In genomic region chr2:112210699-112211098, GRCm38 (mm10) we compare ENCODE assay signal across 22 mouse cellular contexts. TPM values are rescaled to one million over a fixed set of nuclear protein-coding genes. Genes with fewer than 3 reads are reported as not detected.
DNase-seq lines count a peak whose midpoint lies in the region; ATAC-seq and TF ChIP-seq lines count a peak whose summit lies in the region.
"Had no signal": no experiment of that assay in that cellular context is flagged by ENCODE, and none has a peak within 500 bp of the region (broad histone marks: within the 10 kb centered on the region; RNA-seq: fewer than 3 reads in every experiment).

No protein-coding gene starts in this region.

- no peak overlapping the region for H3K9ac ChIP-seq in forebrain, embryonic 13.5 days
- H3K9ac ChIP-seq in forebrain, postnatal 0 days: no peak overlapping the region
- H3K9ac ChIP-seq in hindbrain, embryonic 14.5 days: no peak overlapping the region
- no peak overlapping the region for H3K9ac ChIP-seq in midbrain, embryonic 15.5 days
- no peak overlapping the region for H3K9ac ChIP-seq in midbrain, embryonic 11.5 days (ENCODE audit: low read length)
- H3K9ac ChIP-seq: heart, embryonic 15.5 days had no signal

- 85% methylated on average over 2 of the region's 2 CpGs for WGBS in forebrain, embryonic 13.5 days
- WGBS in forebrain, postnatal 0 days: 63% methylated on average over 2 of the region's 2 CpGs
- 93% methylated on average over 2 of the region's 2 CpGs for WGBS in hindbrain, embryonic 14.5 days
- 90% methylated on average over 2 of the region's 2 CpGs for WGBS in hindbrain, embryonic 10.5 days
- 88% methylated on average over 2 of the region's 2 CpGs for WGBS in midbrain, embryonic 15.5 days
- WGBS in midbrain, embryonic 11.5 days: 86% methylated on average over 2 of the region's 2 CpGs

- H3K36me3 ChIP-seq in forebrain, embryonic 13.5 days (ENCODE audit: poor library complexity, severe bottlenecking): no peaks in the 10 kb centered on the region
- H3K36me3 ChIP-seq in forebrain, postnatal 0 days (ENCODE audit: insufficient read depth): no peaks in the 10 kb centered on the region
- H3K36me3 ChIP-seq in hindbrain, embryonic 14.5 days (replicated peaks; ENCODE audit: control insufficient read depth, insufficient read depth): no peaks in the 10 kb centered on the region
- no peaks in the 10 kb centered on the region for H3K36me3 ChIP-seq in hindbrain, embryonic 10.5 days
- no peaks in the 10 kb centered on the region for H3K36me3 ChIP-seq in midbrain, embryonic 15.5 days (replicated peaks)
- no peaks in the 10 kb centered on the region for H3K36me3 ChIP-seq in midbrain, embryonic 11.5 days (ENCODE audit: control insufficient read depth, insufficient read depth, low read length)
- H3K36me3 ChIP-seq: embryonic facial prominence, embryonic 10.5 days; heart, embryonic 15.5 days had no signal

- ATAC-seq in forebrain, embryonic 13.5 days: peak; percentile 61; the same call in 1 of the 2 replicates
- no peak for ATAC-seq in forebrain, postnatal 0 days
- ATAC-seq in hindbrain, embryonic 14.5 days (ENCODE audit: low FRiP score): no peak; the same call in 1 of the 2 replicates
- ATAC-seq in midbrain, embryonic 15.5 days (replicated peaks): peak; percentile 78; the same call in 1 of the 2 replicates
- ATAC-seq in midbrain, embryonic 11.5 days (ENCODE audit: low FRiP score): no peak

- no peaks in the 10 kb centered on the region for H3K27me3 ChIP-seq in forebrain, embryonic 13.5 days
- no peaks in the 10 kb centered on the region for H3K27me3 ChIP-seq in forebrain, postnatal 0 days (ENCODE audit: insufficient read depth, low read length)
- H3K27me3 ChIP-seq in hindbrain, embryonic 14.5 days (ENCODE audit: control insufficient read depth, insufficient read depth, low read length): no peaks in the 10 kb centered on the region
- H3K27me3 ChIP-seq in hindbrain, embryonic 10.5 days (ENCODE audit: insufficient read depth, poor library complexity, severe bottlenecking): no peaks in the 10 kb centered on the region
- no peaks in the 10 kb centered on the region for H3K27me3 ChIP-seq in midbrain, embryonic 15.5 days (replicated peaks)
- H3K27me3 ChIP-seq in midbrain, embryonic 11.5 days (ENCODE audit: control insufficient read depth, insufficient read depth, low read length): no peaks in the 10 kb centered on the region
- H3K27me3 ChIP-seq: heart, embryonic 15.5 days had no signal

- no peak overlapping the region for H3K4me2 ChIP-seq in forebrain, embryonic 13.5 days
- H3K4me2 ChIP-seq in forebrain, postnatal 0 days (ENCODE audit: low read depth): no peak overlapping the region
- no peak overlapping the region for H3K4me2 ChIP-seq in hindbrain, embryonic 14.5 days (replicated peaks)
- H3K4me2 ChIP-seq in midbrain, embryonic 15.5 days: no peak overlapping the region
- no peak overlapping the region for H3K4me2 ChIP-seq in midbrain, embryonic 11.5 days
- H3K4me2 ChIP-seq: heart, embryonic 11.5 days; heart, embryonic 15.5 days had no signal

- H3K9me3 ChIP-seq in forebrain, embryonic 13.5 days (replicated peaks): no peaks in the 10 kb centered on the region
- H3K9me3 ChIP-seq in forebrain, postnatal 0 days (ENCODE audit: low read length): no peaks in the 10 kb centered on the region
- H3K9me3 ChIP-seq in hindbrain, embryonic 14.5 days (ENCODE audit: control insufficient read depth, low read length): no peaks in the 10 kb centered on the region
- H3K9me3 ChIP-seq in hindbrain, embryonic 10.5 days: no peaks in the 10 kb centered on the region
- H3K9me3 ChIP-seq in midbrain, embryonic 15.5 days: no peaks in the 10 kb centered on the region
- no peaks in the 10 kb centered on the region for H3K9me3 ChIP-seq in midbrain, embryonic 11.5 days (ENCODE audit: control insufficient read depth, low read length)
- H3K9me3 ChIP-seq: embryonic facial prominence, embryonic 10.5 days; heart, embryonic 15.5 days had no signal

- no peak for TF ChIP-seq CTCF in forebrain, postnatal 0 days (IDR thresholded peaks at IDR 0.05; ENCODE audit: low read depth)

- DNase-seq in forebrain, postnatal 0 days: no peak
- DNase-seq in hindbrain, embryonic 14.5 days (ENCODE audit: low spot score): peak; percentile 20
- no peak for DNase-seq in hindbrain, embryonic 10.5 days (ENCODE audit: low spot score)
- DNase-seq in midbrain, embryonic 11.5 days (ENCODE audit: low spot score, missing footprints): no peak
- DNase-seq in spleen, adult 18-20 months: no peak
- DNase-seq: kidney, adult 11 months had no signal

- H3K4me3 ChIP-seq in forebrain, embryonic 13.5 days: no peak overlapping the region
- no peak overlapping the region for H3K4me3 ChIP-seq in forebrain, postnatal 0 days (ENCODE audit: low read depth, low read length)
- H3K4me3 ChIP-seq in hindbrain, embryonic 14.5 days (replicated peaks; ENCODE audit: low read length): no peak overlapping the region
- no peak overlapping the region for H3K4me3 ChIP-seq in hindbrain, embryonic 10.5 days
- H3K4me3 ChIP-seq in midbrain, embryonic 15.5 days: no peak overlapping the region
- no peak overlapping the region for H3K4me3 ChIP-seq in midbrain, embryonic 11.5 days (ENCODE audit: low read depth, low read length)
- H3K4me3 ChIP-seq: embryonic facial prominence, embryonic 10.5 days; heart, adult 2 months; heart, embryonic 15.5 days had no signal

- H3K27ac ChIP-seq in forebrain, embryonic 13.5 days: no peak overlapping the region
- H3K27ac ChIP-seq in forebrain, postnatal 0 days (ENCODE audit: low read depth, low read length): no peak overlapping the region
- no peak overlapping the region for H3K27ac ChIP-seq in hindbrain, embryonic 14.5 days
- H3K27ac ChIP-seq in hindbrain, embryonic 10.5 days: no peak overlapping the region
- no peak overlapping the region for H3K27ac ChIP-seq in midbrain, embryonic 15.5 days
- H3K27ac ChIP-seq in midbrain, embryonic 11.5 days (ENCODE audit: low read depth, low read length): no peak overlapping the region
- H3K27ac ChIP-seq: embryonic facial prominence, embryonic 10.5 days; heart, adult 2 months; heart, embryonic 15.5 days had no signal

- H3K4me1 ChIP-seq in forebrain, embryonic 13.5 days: 0 out of 2 replicates have a peak, but pooled peaks cover 8% of the 10 kb centered on the region
- no peaks in the 10 kb centered on the region for H3K4me1 ChIP-seq in forebrain, postnatal 0 days (ENCODE audit: insufficient read depth)
- H3K4me1 ChIP-seq in hindbrain, embryonic 14.5 days (replicated peaks; ENCODE audit: control insufficient read depth, insufficient read depth, low read length): no peaks in the 10 kb centered on the region
- no peaks in the 10 kb centered on the region for H3K4me1 ChIP-seq in hindbrain, embryonic 10.5 days (replicated peaks)
- H3K4me1 ChIP-seq in midbrain, embryonic 15.5 days: no peaks in the 10 kb centered on the region
- H3K4me1 ChIP-seq in midbrain, embryonic 11.5 days (ENCODE audit: control insufficient read depth, insufficient read depth, low read length): no peaks in the 10 kb centered on the region
- H3K4me1 ChIP-seq: embryonic facial prominence, embryonic 10.5 days; heart, embryonic 15.5 days had no signal

RNA-seq across cellular contexts. Expression of gene Lpcat4, which starts 28.6 kb away (rescaled TPM):
- 9.7 and 10.6 TPM in 2 replicates for polyA plus RNA-seq in forebrain, embryonic 13.5 days (2015; fragmentation: Nextera tagmentation; extraction: Ambion mirVana)
- 23.9 and 27.6 TPM in 2 replicates for total RNA-seq in forebrain, postnatal 0 days (2014; rRNA removed)
- polyA plus RNA-seq in forebrain, postnatal 0 days (2015; fragmentation: Nextera tagmentation; extraction: Ambion mirVana): 12.8 and 17.3 TPM in 2 replicates
- 22.0 and 23.1 TPM in 2 replicates for polyA plus RNA-seq in hindbrain, embryonic 14.5 days (2014; fragmentation: Nextera tagmentation; extraction: Ambion mirVana)
- polyA plus RNA-seq in hindbrain, embryonic 10.5 days (2016; fragmentation: Nextera tagmentation; extraction: Ambion mirVana): 13.3 and 14.8 TPM in 2 replicates
- polyA plus RNA-seq in midbrain, embryonic 15.5 days (2015; fragmentation: Nextera tagmentation; extraction: Ambion mirVana): 21.9 and 26.0 TPM in 2 replicates
- polyA plus RNA-seq in midbrain, embryonic 11.5 days (2014; fragmentation: Nextera tagmentation; extraction: Ambion mirVana): 8.9 and 9.3 TPM in 2 replicates

RNA-seq across cellular contexts. Expression of gene Nutm1, which starts 48.4 kb away (rescaled TPM):
- not detected in 2 replicates for polyA plus RNA-seq in forebrain, embryonic 13.5 days (2015; fragmentation: Nextera tagmentation; extraction: Ambion mirVana)
- total RNA-seq in forebrain, postnatal 0 days (2014; rRNA removed): not detected in 2 replicates
- 0.08 and 0.09 TPM in 2 replicates for polyA plus RNA-seq in forebrain, postnatal 0 days (2015; fragmentation: Nextera tagmentation; extraction: Ambion mirVana)
- polyA plus RNA-seq in hindbrain, embryonic 14.5 days (2014; fragmentation: Nextera tagmentation; extraction: Ambion mirVana): not detected in 2 replicates
- not detected in 2 replicates for polyA plus RNA-seq in hindbrain, embryonic 10.5 days (2016; fragmentation: Nextera tagmentation; extraction: Ambion mirVana)
- not detected in 2 replicates for polyA plus RNA-seq in midbrain, embryonic 15.5 days (2015; fragmentation: Nextera tagmentation; extraction: Ambion mirVana)
- not detected in 2 replicates for polyA plus RNA-seq in midbrain, embryonic 11.5 days (2014; fragmentation: Nextera tagmentation; extraction: Ambion mirVana)
- total RNA-seq: adrenal gland, postnatal 10 days; adrenal gland, postnatal 4 days; gastrocnemius, adult 18-20 months; gastrocnemius, postnatal 14 days; heart, adult 2 months; heart, postnatal 14 days; hematopoietic stem cell, adult 5-6 weeks had no signal
- polyA plus RNA-seq: embryonic facial prominence, embryonic 10.5 days; embryonic facial prominence, embryonic 14.5 days; heart, adult 2 months; heart, embryonic 15.5 days; intestine, embryonic 14.5 days had no signal

RNA-seq across cellular contexts. Expression of gene Nop10, which starts 51.0 kb away (rescaled TPM):
- polyA plus RNA-seq in forebrain, embryonic 13.5 days (2015; fragmentation: Nextera tagmentation; extraction: Ambion mirVana): 180 and 196 TPM in 2 replicates
- total RNA-seq in forebrain, postnatal 0 days (2014; rRNA removed): 95.1 and 120 TPM in 2 replicates
- 160 and 215 TPM in 2 replicates for polyA plus RNA-seq in forebrain, postnatal 0 days (2015; fragmentation: Nextera tagmentation; extraction: Ambion mirVana)
- 169 and 177 TPM in 2 replicates for polyA plus RNA-seq in hindbrain, embryonic 14.5 days (2014; fragmentation: Nextera tagmentation; extraction: Ambion mirVana)
- polyA plus RNA-seq in hindbrain, embryonic 10.5 days (2016; fragmentation: Nextera tagmentation; extraction: Ambion mirVana): 178 and 208 TPM in 2 replicates
- polyA plus RNA-seq in midbrain, embryonic 15.5 days (2015; fragmentation: Nextera tagmentation; extraction: Ambion mirVana): 153 and 158 TPM in 2 replicates
- 160 and 161 TPM in 2 replicates for polyA plus RNA-seq in midbrain, embryonic 11.5 days (2014; fragmentation: Nextera tagmentation; extraction: Ambion mirVana)

RNA-seq across cellular contexts. Expression of gene Slc12a6, which starts 54.9 kb away (rescaled TPM):
- polyA plus RNA-seq in forebrain, embryonic 13.5 days (2015; fragmentation: Nextera tagmentation; extraction: Ambion mirVana): 11.8 and 14.7 TPM in 2 replicates
- 54.4 and 69.3 TPM in 2 replicates for total RNA-seq in forebrain, postnatal 0 days (2014; rRNA removed)
- polyA plus RNA-seq in forebrain, postnatal 0 days (2015; fragmentation: Nextera tagmentation; extraction: Ambion mirVana): 7.8 and 10.6 TPM in 2 replicates
- polyA plus RNA-seq in hindbrain, embryonic 14.5 days (2014; fragmentation: Nextera tagmentation; extraction: Ambion mirVana): 25.6 and 25.7 TPM in 2 replicates
- polyA plus RNA-seq in hindbrain, embryonic 10.5 days (2016; fragmentation: Nextera tagmentation; extraction: Ambion mirVana): 8.7 and 11.2 TPM in 2 replicates
- 19.4 and 21.2 TPM in 2 replicates for polyA plus RNA-seq in midbrain, embryonic 15.5 days (2015; fragmentation: Nextera tagmentation; extraction: Ambion mirVana)
- 14.4 and 16.0 TPM in 2 replicates for polyA plus RNA-seq in midbrain, embryonic 11.5 days (2014; fragmentation: Nextera tagmentation; extraction: Ambion mirVana)

RNA-seq across cellular contexts. Expression of gene Gm21985, which starts 55.4 kb away (rescaled TPM):
- polyA plus RNA-seq in forebrain, embryonic 13.5 days (2015; fragmentation: Nextera tagmentation; extraction: Ambion mirVana): not detected in 2 replicates
- total RNA-seq in forebrain, postnatal 0 days (2014; rRNA removed): 1.9 and 2.9 TPM in 2 replicates
- polyA plus RNA-seq in forebrain, postnatal 0 days (2015; fragmentation: Nextera tagmentation; extraction: Ambion mirVana): not detected in 2 replicates
- polyA plus RNA-seq in hindbrain, embryonic 14.5 days (2014; fragmentation: Nextera tagmentation; extraction: Ambion mirVana): not detected in 2 replicates
- not detected in 2 replicates for polyA plus RNA-seq in hindbrain, embryonic 10.5 days (2016; fragmentation: Nextera tagmentation; extraction: Ambion mirVana)
- polyA plus RNA-seq in midbrain, embryonic 15.5 days (2015; fragmentation: Nextera tagmentation; extraction: Ambion mirVana): not detected in 2 replicates
- polyA plus RNA-seq in midbrain, embryonic 11.5 days (2014; fragmentation: Nextera tagmentation; extraction: Ambion mirVana): not detected in 2 replicates
- total RNA-seq: adrenal gland, postnatal 4 days; hematopoietic stem cell, adult 5-6 weeks had no signal
- polyA plus RNA-seq: C2C12; embryonic facial prominence, embryonic 10.5 days; embryonic facial prominence, embryonic 14.5 days; gonadal fat pad, adult 2 months; heart, adult 2 months; heart, embryonic 15.5 days; intestine, embryonic 14.5 days had no signal

Comparison
In these comparisons a context has a peak if more than half of its experiments do, and no peak if none do; other contexts are left out.
1. ATAC-seq: peak in forebrain, embryonic 13.5 days (single experiment) and midbrain, embryonic 15.5 days (single experiment); none in forebrain, postnatal 0 days (single experiment), hindbrain, embryonic 14.5 days (single experiment) and midbrain, embryonic 11.5 days (single experiment).